Mouse (Mus musculus) bone marrow, adult 2 months (tissue): ENCODE results near the gene Meltf. TPM values are rescaled to one million over a fixed set of nuclear protein-coding genes. Genes with fewer than 3 reads are reported as not detected.
A peak's percentile ranks its signal among the peaks of the same experiment; 100 is the strongest.
"Not testable (repeated sequence)": the region's sequence is repeated elsewhere in the genome, so short reads cannot be mapped to it uniquely, and the experiment has no call there.

Experiments
- H3K27ac ChIP-seq: fragments of 200-500 bp; 2 replicates; pipeline ENCODE4 v1.5.1; 2012; ENCODE audit warnings: low read depth, mild to moderate bottlenecking, control low read depth, inconsistent platforms, low read length; ENCODE audit not compliant: control insufficient read depth, poor library complexity, insufficient read depth
- H3K4me1 ChIP-seq: fragments of 200-500 bp; 2 replicates; pipeline ENCODE4 v1.6.1; 2011; ENCODE audit warnings: low read length; ENCODE audit not compliant: control insufficient read depth, insufficient read depth
- H3K4me3 ChIP-seq: fragments of 200-500 bp; replicated peaks from 2 replicates; pipeline ENCODE3; 2011; ENCODE audit warnings: mild to moderate bottlenecking, low read depth, low read length, control low read depth; ENCODE audit not compliant: control insufficient read depth
- CTCF ChIP-seq: fragments of 200-500 bp; IDR thresholded peaks from 2 replicates; pipeline ENCODE4 v1.5.1; 2011; ENCODE audit warnings: low read length, control low read depth; ENCODE audit not compliant: control insufficient read depth, insufficient read depth
- POLR2A ChIP-seq: fragments of 200-500 bp; IDR thresholded peaks from 2 replicates; pipeline ENCODE4 v1.6.1; 2011; ENCODE audit warnings: low read depth, mild to moderate bottlenecking, control low read depth, low read length, borderline replicate concordance; ENCODE audit not compliant: control insufficient read depth
- WGBS: fragments of 180-500 bp; shearing (Covaris S2); methylation state at CpG from one replicate; pipeline ENCODE4 v1.1.7; 2018; 5-methylcytosine and 5-hydroxymethylcytosine counted together
- polyA plus RNA-seq: library from polyadenylated mRNA; stranded (reverse); fragments of >200 nt; gene quantifications from 2 replicates; pipeline ENCODE4 v1.2.4, GENCODE M21; 2011; ENCODE audit warnings: low replicate concordance; ENCODE audit not compliant: missing spikeins, insufficient read depth, insufficient read length

Gene Meltf
- polyA plus RNA-seq, 1 experiment = not detected

- Histone ChIP-seq H3K4me1 (no peaks in the 10 kb centered on the region), H3K4me3 (no peak overlapping the region), H3K27ac (no peak overlapping the region)
- 84% methylated on average over 12 of the region's 12 CpGs for WGBS
- TF ChIP-seq POLR2A (no peak), CTCF (no peak)
Measured at GRCm38 (mm10) chr16:31944698-31945255, 66.2 kb downstream of the Meltf start.

- no peak for TF ChIP-seq POLR2A
- TF ChIP-seq CTCF = no peak
- no peak overlapping the region for H3K4me3 ChIP-seq
- H3K27ac ChIP-seq = no peak overlapping the region
- no peaks in the 10 kb centered on the region for H3K4me1 ChIP-seq
- WGBS = 77% methylated on average over 6 of the region's 6 CpGs
Measured at GRCm38 (mm10) chr16:31945372-31945771, 66.8 kb downstream of the Meltf start.

- not testable (repeated sequence) for H3K4me3 ChIP-seq, H3K4me1 ChIP-seq, H3K27ac ChIP-seq
- WGBS = 71% methylated on average over 6 of the region's 6 CpGs
Measured at GRCm38 (mm10) chr16:31945986-31946385, 67.4 kb downstream of the Meltf start.

- no peak for TF ChIP-seq CTCF
- no peak for TF ChIP-seq POLR2A
- 5% methylated on average over 8 of the region's 8 CpGs for WGBS
- Histone ChIP-seq H3K27ac (no peak overlapping the region), H3K4me1 (no peaks in the 10 kb centered on the region), H3K4me3 (peak overlapping the region; percentile 3)
Measured at GRCm38 (mm10) chr16:31947333-31947732, 68.7 kb downstream of the Meltf start.

- peak overlapping the region; percentile 99 for H3K4me3 ChIP-seq
- H3K4me1 ChIP-seq = no peaks in the 10 kb centered on the region
- TF ChIP-seq CTCF = no peak
- no peak for TF ChIP-seq POLR2A
- WGBS = under 1% methylated on average over 38 of the region's 38 CpGs
- peak overlapping the region; percentile 90 for H3K27ac ChIP-seq
Measured at GRCm38 (mm10) chr16:31947901-31948316, 69.3 kb downstream of the Meltf start.

- peak within 1 kb of the TSS; percentile 90 for H3K27ac ChIP-seq
- WGBS = under 1% methylated on average over 55 of the region's 55 CpGs
- peak; percentile 75; the same call in 1 of the 2 replicates for TF ChIP-seq POLR2A
- TF ChIP-seq CTCF = no peak
- H3K4me3 ChIP-seq = peak within 1 kb of the TSS; percentile 99
- no peaks in the 10 kb centered on the region for H3K4me1 ChIP-seq
Measured at GRCm38 (mm10) chr16:31948345-31948774, 69.8 kb downstream of the Meltf start, which contains the start of the genes 0610012G03Rik and Ncbp2. Gene 0610012G03Rik (minus strand): TSS chr16:31948494. Gene Ncbp2 (plus strand): TSS chr16:31948513.

Other genes with a start within 250 kb of the Meltf start
- gene Dlg1, start 215.4 kb upstream of the Meltf start, polyA plus RNA-seq = 20.2 and 20.6 TPM in 2 replicates
- 0.79 and 6.2 TPM in 2 replicates for gene Pigz, start 55.0 kb downstream of the Meltf start, polyA plus RNA-seq
- gene 0610012G03Rik, start 69.7 kb downstream of the Meltf start, polyA plus RNA-seq = 16.2 and 24.9 TPM in 2 replicates
- gene Ncbp2, start 69.7 kb downstream of the Meltf start, polyA plus RNA-seq = 16.3 and 39.3 TPM in 2 replicates
- gene Senp5, start 124.5 kb downstream of the Meltf start, polyA plus RNA-seq = 4.3 and 5.3 TPM in 2 replicates
- gene Pak2, start 200.5 kb downstream of the Meltf start, polyA plus RNA-seq = 12.7 and 25.2 TPM in 2 replicates
- 11.1 and 35.7 TPM in 2 replicates for gene Pigx, start 220.9 kb downstream of the Meltf start, polyA plus RNA-seq
- gene Cep19, start 221.0 kb downstream of the Meltf start, polyA plus RNA-seq = 4.5 and 11.3 TPM in 2 replicates